Mouse (Mus musculus): ENCODE results near the gene Tbx21.
A peak's percentile ranks its signal among the peaks of the same experiment; 100 is the strongest.

Gene Tbx21

DNA sequence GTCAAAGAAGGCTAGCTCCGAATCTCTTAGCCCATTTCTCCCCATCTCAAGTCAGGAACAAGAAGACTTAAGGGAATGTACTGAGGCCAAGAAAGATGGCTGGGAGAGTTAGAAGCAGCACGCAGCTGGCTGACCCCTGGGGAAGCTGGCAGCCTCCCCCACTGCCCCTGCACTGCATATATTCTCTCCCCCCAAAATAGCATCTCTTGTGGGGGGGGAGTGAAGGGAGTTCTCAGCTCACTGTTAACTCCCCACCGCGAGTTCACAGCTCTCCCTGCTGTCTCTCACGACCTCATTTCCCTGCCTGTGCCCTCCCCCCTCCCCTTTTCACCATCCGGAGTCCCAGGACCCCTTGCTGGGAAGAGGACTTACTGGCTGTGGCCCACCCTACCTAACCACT lies 17.1 kb upstream of the Tbx21 start:
- DNase-seq (ENCODE audit: low read depth in 1 of 2, low spot score in 2 of 2), result no peak

DNA sequence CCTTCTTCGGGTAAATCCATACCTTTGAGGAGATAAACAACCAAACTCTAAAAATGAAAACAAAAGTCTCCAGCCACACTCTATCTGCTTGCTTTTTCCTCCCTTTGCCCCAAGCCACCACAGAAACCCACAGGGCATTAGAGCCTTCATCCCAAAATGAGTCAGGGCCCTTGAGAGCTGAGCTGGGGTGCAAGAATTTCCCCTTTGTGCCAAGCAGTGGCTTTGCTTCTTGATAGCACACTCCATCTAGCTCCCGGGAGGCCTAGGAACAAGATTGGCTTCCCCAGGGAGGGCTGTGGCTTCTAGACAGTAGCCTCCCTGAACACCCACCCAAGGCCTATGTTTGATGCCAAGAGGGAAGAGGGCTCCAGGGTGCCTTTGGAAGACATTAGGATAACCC lies 16.6 kb upstream of the Tbx21 start:
- no peak for DNase-seq (ENCODE audit: low read depth in 1 of 2, low spot score in 2 of 2)

DNA sequence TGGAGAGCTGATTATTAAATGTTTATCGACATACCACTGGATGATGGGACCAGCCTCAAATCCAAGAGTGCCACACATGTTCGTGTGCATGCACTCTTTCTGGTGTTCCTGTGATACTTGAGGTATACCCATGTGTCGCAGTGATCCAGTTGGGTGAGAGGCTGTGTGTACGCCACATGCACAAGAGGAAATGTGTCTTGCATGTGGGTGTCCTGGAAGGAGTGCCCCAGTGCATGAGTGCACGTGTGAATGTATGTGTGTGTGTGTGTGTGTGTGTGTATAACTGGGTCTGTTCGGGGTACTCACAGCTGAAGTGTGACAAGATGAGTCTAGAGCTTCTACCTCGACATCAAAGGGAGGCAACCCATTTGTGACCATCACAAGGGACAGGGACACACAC lies 15.2 kb upstream of the Tbx21 start:
- DNase-seq (ENCODE audit: low read depth in 1 of 2, low spot score in 2 of 2), result no peak

GRCm38 (mm10) chr11:97128956-97129355 lies 13.8 kb upstream of the Tbx21 start:
- no peak for DNase-seq (ENCODE audit: low read depth in 1 of 2, low spot score in 2 of 2)

DNA sequence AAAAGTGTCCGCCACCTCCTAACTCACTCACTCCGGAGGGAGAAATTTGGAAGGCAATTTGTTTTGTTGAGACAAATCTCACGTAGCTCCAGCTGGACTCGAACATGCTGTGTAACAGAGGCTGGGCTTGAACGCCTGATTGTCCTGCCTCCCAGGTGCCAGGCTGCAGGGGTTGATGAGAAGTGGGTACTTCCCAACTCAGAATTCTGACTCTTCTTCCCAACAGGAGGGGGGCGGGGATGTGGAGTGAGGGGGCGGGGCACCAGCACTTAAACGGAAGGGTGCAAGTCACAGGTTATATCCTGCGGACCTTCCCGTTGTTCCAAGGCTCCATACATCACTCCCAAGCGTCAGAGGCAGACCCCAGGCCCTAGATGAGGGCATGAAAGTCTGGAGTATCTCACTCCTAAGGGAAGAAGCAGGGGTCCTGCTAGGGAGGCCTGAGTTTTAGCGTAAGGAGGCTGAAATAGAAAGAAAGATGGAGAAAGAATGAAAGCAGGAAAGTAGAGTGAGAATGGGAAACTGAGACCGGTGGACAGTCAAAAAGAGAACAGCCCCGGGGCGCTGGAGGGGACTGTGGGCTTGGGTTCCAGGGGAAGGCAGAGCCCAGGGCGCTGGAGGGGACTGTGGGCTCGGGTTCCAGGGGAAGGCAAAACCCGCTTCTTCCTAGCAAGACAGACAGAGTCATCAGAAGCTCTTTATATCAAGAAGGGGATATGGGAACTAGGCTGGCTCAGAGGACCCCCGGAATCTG lies 12.5 kb upstream of the Tbx21 start:
- DNase-seq (ENCODE audit: low read depth in 1 of 2, low spot score in 2 of 2), result no peak

- peak in 1 of 2 experiments; percentile 63 for DNase-seq (ENCODE audit: low read depth in 1 of 2, low spot score in 2 of 2)
Observed at GRCm38 (mm10) chr11:97126645-97127468, 11.7 kb upstream of the Tbx21 start.

DNA sequence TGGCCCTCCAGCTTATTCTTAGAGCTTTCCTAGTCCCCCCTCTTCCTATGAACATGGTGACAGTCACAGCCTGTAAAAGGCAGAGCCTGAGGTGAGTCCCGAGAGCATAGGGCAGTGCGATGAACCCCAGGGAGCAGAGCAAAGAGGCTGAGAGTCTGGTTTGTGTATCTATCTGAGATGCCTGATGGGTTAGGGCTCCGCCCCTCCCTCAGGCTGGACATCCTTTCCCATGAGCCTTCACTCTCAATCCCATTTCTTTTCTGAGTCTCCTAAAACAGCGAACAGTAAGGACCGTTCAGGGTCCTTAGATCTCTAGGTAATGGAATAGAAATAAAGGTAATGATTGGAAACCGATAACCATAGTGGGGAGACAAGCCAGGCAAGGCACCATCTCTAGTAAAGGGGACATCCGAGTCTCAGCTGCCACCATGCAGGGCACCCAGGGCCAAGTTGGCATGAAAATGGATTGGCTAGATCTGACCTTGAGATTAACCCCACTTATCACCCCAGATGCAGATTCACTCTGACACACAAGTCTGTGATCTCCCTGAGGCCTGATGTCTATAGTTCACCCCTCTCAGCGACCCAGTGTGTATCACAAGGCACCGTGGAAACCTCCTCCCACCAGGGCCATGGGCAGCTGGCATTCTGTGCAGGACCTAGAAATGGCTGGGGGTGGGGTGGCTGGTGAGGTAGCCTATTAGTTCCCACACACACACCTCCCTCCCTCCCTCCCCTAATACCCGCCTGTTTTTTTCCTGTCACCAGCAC lies 9.3 kb upstream of the Tbx21 start:
- no peak for DNase-seq (ENCODE audit: low read depth in 1 of 2, low spot score in 2 of 2)

DNA sequence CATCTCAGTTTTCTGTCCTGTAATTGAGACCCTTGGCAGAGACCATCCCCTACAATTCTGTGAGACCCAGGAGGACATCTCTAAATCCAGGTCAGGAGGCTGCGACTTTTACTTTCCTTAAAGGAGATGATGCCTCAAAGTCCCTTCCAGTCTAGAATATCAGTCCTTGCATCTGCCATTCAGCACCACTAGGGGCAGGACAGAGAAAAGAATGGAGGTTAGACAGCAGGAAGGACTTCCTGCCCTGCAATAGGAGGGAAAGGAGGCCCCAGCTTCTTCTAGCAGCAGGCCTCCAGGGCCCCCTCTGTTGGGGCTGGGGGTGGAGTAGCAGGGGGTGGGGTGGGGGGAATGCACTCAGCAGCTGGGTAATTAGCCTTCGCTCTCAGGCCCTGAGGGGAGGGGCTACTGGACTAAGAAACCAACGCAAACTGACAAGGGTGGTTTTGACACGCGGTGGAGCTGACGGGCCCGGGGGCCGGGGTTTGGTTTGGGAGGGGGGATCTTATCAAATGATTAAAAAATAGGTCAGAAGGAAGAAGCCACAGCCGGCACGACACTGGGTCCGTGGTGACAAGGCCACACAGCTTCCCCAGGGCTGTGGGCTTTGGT lies 8.3 kb upstream of the Tbx21 start:
- no peak for DNase-seq (ENCODE audit: low read depth in 1 of 2, low spot score in 2 of 2)

- no peak for DNase-seq (ENCODE audit: low read depth in 1 of 2, low spot score in 2 of 2)
Observed at GRCm38 (mm10) chr11:97120641-97121040, 5.5 kb upstream of the Tbx21 start.

- DNase-seq (ENCODE audit: low read depth in 1 of 2, low spot score in 2 of 2), result no peak
Observed at GRCm38 (mm10) chr11:97120221-97120620, 5.1 kb upstream of the Tbx21 start.

DNA sequence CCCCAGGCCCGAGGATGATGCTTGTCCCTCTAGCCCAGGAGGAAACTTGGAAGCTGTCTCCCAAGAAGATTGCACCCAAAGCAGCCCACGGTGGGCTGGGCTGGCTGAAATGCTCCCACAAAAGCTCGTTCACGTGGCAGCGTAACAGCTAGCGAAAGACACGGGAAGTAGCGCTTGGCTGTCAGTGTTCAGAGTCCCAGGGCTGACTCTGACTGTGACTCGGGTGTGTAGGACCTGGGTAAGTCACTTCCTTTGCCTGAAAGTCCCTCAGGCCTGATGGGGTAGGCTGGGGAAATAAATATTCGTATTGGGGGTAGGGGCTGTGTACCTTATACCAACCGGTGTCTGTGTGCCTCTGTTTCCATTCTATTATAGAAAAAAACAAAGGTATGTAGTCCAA lies 666 bp upstream of the Tbx21 start:
- DNase-seq (ENCODE audit: low read depth in 1 of 2, low spot score in 2 of 2), result no peak

DNA sequence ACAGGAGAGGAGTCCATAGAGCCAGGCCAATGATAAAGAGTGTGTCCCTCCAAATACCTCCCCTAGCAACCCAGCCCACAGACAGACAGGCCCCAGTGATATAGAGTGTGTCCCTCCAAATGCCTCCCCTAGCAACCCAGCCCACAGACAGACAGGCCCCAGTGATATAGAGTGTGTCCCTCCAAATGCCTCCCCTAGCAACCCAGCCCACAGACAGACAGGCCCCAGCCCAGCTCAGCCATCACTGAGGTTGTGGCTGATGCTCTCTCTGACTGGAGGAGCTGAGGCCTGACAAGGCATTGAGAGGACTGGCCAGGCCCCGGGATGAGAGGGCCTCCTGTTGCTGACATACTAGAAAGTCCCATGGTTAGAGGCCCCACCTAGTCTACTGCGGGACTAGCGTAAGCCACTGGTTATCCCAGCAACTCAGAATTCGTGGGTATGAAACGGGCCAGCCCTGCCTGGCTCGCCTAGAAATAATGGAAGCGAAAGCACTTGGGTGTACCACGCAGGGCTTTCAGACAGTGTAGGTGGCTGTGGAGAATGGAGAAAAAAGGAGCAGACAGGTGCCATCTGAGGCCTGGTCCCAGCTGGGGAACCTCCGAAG lies 2.5 kb downstream of the Tbx21 start:
- no peak for DNase-seq (ENCODE audit: low read depth in 1 of 2, low spot score in 2 of 2)

- DNase-seq (ENCODE audit: low read depth in 1 of 2, low spot score in 2 of 2), result no peak
Observed at GRCm38 (mm10) chr11:97108976-97109375, 6.2 kb downstream of the Tbx21 start.

- no peak for DNase-seq (ENCODE audit: low read depth in 1 of 2, low spot score in 2 of 2)
Observed at GRCm38 (mm10) chr11:97104091-97104483, 11.0 kb downstream of the Tbx21 start.

GRCm38 (mm10) chr11:97103163-97104090 lies 11.7 kb downstream of the Tbx21 start:
- DNase-seq (ENCODE audit: low read depth in 1 of 2, low spot score in 2 of 2), result no peak

DNA sequence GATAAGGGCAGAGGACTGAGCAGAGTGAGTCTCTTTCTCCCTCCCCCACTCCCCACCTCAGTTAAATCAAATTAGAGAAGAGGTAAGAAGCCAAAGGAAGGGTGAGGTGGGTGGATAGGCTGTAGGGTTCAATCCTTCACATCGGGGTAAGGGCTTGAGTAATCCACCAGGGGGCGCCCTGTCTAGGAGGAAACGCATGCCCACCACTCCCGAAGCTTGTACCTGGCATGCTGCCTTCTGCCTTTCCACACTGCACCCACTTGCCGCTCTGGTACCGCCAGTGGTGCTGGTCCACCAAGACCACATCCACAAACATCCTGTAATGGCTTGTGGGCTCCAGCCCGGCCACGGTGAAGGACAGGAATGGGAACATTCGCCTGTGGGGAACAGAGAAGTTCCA lies 13.4 kb downstream of the Tbx21 start:
- peak in 1 of 2 experiments; percentile 52 for DNase-seq (ENCODE audit: low read depth in 1 of 2, low spot score in 2 of 2)

DNA sequence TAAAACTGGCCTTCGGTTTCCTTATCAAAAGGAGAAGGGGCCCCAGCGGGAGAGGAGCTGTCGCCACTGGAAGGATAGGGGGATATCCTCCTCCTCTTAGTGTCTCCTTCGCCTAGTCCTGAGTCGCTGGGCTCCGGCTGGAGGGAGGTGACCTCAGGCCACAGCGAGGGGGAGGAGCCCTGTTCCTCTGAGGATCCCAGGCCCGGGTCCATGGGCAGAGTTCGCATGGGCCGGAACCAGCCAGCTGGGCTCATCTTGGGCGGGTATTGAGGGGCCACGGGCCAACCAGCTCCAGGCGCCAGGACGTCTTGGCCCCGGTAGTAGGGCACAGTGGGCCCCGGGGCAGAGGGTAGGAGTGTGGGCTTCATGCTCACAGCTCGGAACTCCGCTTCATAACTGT lies 16.3 kb downstream of the Tbx21 start:
- DNase-seq (ENCODE audit: low read depth in 1 of 2, low spot score in 2 of 2), result no peak

DNA sequence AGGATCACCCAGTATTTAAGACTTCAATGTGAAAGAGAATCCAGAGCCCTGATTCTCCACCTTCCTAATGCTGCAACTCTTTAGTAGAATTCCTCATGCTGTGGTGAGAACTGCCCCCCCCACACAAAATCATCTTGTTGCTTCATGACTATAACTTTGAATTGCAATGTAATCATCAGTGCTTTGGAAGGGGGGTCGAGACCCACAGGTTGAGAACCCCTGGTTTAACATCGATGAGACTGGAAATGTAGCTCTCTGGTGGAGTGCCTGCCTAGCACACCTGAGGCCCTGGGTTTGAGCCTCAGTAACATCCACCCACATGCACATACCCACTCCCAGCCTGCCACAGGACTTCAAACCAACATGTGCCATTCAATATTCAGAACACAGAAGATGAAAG lies 20.5 kb downstream of the Tbx21 start:
- no peak for DNase-seq (ENCODE audit: low read depth in 1 of 2, low spot score in 2 of 2)

- no peak for DNase-seq (ENCODE audit: low read depth in 1 of 2, low spot score in 2 of 2)
Observed at GRCm38 (mm10) chr11:97086365-97086764, 28.8 kb downstream of the Tbx21 start.
